Mouse (Mus musculus) heart, postnatal 4 days (tissue): ENCODE measurements around the gene Avpr1a. TPM values are rescaled to one million over a fixed set of nuclear protein-coding genes. Genes with fewer than 3 reads are reported as not detected.

Experiments used
- DNase-seq: peaks from one replicate; pipeline ENCODE4 v3.0.0; 2021
- total RNA-seq, 2 experiments: library from RNA; stranded (reverse); gene quantifications; 2 replicates each; pipeline ENCODE4 v1.2.3; 2021

The Avpr1a gene
- under 1 TPM; 0.56 to 0.64 TPM for total RNA-seq

GRCm38 (mm10) chr10:122447861-122448716 is at the start of gene Avpr1a:
Avpr1a (plus strand) TSS chr10:122448499.
- DNase-seq, result peak; percentile 11

DNA sequence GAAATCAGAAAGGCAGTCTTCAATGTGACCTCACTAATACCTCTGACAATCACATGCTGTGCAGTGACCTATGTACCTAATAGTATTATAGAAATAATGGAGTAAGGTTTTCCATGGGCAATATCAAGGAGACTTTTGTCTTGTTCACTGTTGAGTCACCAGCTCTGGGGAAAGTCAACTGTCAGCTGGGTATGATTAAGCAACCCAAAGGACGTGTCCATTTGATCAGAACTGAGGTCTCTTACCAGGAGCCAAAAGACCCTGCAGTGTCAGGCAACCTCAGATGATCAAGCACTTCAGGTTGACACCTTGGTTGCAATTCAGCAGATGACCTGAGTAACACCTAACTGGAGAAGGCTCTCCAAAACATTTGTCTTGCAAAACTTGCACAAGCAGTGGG is 46.0 kb upstream of the Avpr1a start:
- no peak for DNase-seq

DNA sequence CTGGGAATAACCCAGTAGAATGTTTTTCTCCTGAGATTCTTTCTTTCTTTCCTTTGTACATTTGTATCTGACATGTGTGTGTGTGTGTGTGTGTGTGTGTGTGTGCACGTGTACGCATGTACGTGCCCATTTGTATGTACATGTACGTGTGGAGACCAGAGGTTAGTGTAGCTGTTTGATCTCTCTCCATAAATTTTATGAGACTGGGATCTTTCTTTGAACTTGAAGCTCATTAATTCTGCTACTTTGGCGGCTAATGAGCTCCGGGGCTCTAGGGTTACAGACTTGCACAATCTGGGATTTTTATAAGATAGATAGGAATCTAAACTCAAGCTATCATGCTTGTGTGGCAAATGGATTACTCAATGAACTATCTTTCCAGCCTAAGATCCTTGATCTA is 42.0 kb upstream of the Avpr1a start:
- no peak for DNase-seq

DNA sequence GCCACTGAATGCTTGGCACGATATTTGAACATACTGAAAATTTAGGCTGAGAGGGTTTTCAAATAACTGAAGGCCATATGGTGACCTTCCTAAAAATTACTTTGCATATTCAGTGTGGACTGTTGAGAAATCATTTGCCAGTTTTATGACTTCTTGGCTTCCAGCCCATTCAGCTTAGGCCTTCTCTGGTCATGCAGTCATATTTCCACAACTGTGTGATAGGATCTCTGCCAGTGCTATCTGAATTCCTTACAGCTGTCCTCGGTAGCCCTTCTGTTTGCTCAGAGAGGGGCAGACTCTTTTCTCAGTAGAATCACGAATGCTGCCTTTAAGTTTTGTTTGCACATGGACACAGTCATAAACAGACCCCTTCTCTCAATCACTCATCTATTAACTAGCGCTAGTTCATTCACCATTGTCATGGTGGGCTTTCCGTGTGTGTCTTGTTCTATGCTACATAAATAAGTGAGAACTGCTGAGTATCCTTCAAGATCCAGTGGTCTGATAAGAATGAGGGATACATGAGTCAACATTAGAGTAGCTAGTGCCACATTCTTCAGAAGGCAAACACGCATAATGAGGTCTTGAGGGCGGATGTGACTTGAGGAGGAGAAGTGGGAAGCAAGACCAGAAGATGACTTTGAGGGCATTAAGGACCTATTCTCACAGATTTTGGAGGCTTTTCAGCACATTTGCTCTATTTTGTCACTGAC is 39.4 kb upstream of the Avpr1a start:
- peak; percentile 47 for DNase-seq

DNA sequence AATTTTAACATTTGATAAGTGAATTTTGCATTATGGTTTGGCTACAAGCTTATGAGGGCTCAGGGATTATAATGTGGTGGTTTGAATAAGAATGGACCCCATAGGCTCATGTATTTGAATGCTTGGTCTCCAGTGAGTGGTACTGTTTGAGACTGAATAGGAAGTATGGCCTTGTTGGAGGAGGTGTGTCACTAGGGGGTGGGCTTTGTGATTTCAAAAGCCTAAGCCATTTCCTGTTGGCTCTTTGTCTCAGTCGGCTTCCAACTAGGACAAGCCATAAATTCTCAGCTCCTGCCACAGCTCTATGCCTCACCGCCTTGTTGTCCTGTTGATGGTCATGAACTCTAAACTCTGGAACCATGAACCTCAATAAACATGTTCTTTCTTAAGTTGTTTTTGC is 37.5 kb upstream of the Avpr1a start:
- DNase-seq, result no peak

GRCm38 (mm10) chr10:122432690-122433089 is 15.6 kb upstream of the Avpr1a start:
- DNase-seq, result no peak

DNA sequence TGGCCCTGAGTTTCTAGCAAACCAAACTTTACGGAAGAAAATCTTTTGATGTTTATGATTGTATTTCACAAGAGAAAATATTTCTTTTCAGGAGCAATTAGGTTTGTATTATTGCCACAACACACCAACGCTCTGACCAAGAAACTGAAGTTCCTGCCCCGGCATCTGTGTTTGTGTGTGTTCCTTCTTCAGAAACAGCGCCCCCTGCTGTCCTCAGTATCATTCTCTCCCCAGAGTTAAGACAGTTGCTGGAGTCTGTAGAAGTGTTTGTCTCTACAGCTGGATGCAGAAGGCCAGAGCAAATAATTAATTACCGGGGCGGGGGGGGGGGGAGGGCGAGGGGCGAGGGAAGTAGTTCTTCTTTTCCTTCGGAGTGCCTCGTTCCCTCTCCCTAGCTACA is 1.0 kb upstream of the Avpr1a start:
- DNase-seq, result peak; percentile 81

DNA sequence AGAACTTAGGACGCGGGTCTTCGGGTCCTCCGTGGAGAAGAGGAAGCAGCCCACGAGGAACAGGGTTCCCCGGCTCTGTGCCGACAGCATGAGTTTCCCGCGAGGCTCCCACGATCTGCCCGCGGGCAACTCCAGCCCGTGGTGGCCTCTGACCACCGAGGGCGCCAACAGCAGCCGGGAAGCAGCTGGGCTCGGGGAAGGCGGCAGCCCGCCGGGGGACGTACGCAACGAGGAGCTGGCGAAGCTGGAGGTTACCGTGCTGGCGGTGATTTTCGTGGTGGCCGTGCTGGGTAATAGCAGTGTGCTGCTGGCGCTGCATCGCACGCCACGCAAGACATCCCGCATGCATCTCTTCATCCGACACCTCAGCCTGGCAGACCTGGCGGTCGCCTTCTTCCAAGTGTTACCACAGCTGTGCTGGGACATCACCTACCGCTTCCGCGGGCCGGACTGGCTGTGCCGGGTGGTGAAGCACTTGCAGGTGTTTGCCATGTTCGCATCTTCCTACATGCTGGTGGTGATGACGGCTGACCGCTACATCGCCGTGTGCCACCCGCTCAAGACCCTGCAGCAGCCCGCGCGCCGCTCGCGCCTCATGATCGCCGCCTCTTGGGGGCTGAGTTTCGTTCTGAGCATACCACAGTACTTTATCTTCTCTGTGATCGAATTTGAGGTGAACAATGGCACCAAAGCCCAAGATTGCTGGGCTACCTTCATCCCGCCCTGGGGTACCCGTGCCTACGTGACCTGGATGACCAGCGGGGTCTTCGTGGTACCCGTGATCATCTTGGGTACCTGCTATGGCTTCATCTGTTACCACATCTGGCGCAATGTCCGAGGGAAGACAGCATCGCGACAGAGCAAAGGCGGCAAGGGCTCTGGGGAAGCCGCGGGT is 665 bp downstream of the Avpr1a start:
- DNase-seq, result peak; percentile 16

DNA sequence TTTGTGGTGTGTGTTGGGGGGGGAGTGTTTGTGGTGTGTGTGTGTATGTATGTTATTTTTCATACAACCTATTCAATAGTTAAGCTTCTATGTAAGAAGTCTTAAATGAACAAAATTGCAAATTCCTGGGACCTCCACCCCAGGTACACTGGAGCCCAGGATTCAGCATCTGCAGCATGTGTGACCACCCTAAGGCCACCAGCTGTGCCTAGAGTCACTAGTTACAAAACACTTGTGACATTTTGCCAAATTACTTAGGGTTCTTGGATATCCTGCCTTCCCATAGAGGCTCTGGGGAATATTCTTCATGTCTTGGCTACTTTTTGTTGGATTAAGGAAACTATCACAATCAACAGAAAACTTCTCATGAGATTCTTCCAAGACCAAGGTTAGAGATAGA is 1.6 kb downstream of the Avpr1a start:
- DNase-seq, result no peak

DNA sequence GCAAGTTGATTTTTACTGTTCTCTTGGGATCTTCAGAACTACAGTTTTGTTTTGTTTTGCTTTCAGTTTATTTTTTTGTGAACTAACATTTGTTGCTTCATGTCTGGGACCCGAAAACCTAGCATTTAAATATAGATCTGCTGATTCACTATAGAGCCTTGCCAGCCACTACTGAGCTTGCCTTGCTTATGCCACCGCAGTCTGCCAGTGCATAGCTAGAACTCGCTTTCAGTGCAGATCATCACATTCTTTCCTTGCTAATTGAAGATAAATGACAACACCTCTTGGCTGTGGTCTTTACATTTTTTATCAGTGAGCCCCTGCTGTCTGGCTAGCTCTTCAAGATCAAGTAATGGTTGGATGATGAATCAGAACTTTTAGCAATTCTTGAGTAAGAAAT is 5.2 kb downstream of the Avpr1a start:
- no peak for DNase-seq

- DNase-seq, result no peak
Observed at GRCm38 (mm10) chr10:122455793-122456192, 7.5 kb downstream of the Avpr1a start.

GRCm38 (mm10) chr10:122476846-122477245 is 28.5 kb downstream of the Avpr1a start:
- DNase-seq, result no peak

- no peak for DNase-seq
Observed at GRCm38 (mm10) chr10:122498551-122498950, 50.3 kb downstream of the Avpr1a start.

DNA sequence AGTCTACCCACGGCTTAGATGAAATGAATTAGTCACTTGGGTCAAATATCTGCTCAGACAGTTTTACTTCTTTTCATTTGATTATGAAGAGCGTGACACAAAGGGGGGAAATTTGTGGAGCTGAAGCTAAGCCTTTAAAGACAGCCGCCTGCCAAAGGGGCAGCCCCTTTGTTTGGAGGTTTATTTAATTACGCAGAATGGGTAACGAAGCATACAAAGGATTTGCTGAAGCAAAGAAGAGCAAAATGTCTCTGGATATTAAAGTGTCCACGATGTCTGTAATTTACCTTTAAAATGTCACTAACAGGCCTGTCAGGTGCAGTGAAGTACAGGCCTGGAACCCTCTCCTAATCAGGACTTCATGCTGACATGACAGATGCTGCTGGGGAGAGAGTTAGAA is 51.0 kb downstream of the Avpr1a start:
- DNase-seq, result no peak

Other genes with a start within 250 kb of the Avpr1a start
- 1 to 10 TPM; 8.1 to 8.3 TPM for gene Ppm1h, start 230.3 kb downstream of the Avpr1a start, total RNA-seq